Mouse (Mus musculus): ENCODE measurements around the gene 1110051M20Rik. TPM values are rescaled to one million over a fixed set of nuclear protein-coding genes. Genes with fewer than 3 reads are reported as not detected.
"Not testable (repeated sequence)": the region's sequence is repeated elsewhere in the genome, so short reads cannot be mapped to it uniquely, and the experiment has no call there.

The 1110051M20Rik gene
- total RNA-seq (2021), result 100 to 1,000 TPM; 110 to 122 TPM
- long read RNA-seq, experiment 1, transcript 1110051M20Rik-203 (9 exons, 1,977 nt), result major isoform, 77 of 111 reads
- long read RNA-seq, experiment 1, partial matches to known transcripts, result 17 of 111 reads
- long read RNA-seq, experiment 1, other reads (novel, unspliced or antisense), result 15 of 111 reads
- long read RNA-seq, experiment 2, transcript 1110051M20Rik-203 (9 exons, 1,977 nt), result major isoform, 125 of 175 reads
- long read RNA-seq, experiment 2, partial matches to known transcripts, result 33 of 175 reads
- long read RNA-seq, experiment 2, other reads (novel, unspliced or antisense), result 14 of 175 reads

- H3K4me3 ChIP-seq, result peak within 1 kb of the TSS; percentile 97
- DNase-seq (ENCODE audit: low spot score in 2 of 2), result peak; percentile 88
- peak within 1 kb of the TSS; percentile 88 for H3K27ac ChIP-seq
- no peak for TF ChIP-seq CTCF (conservative IDR thresholded peaks at IDR 0.05)
Observed at GRCm38 (mm10) chr2:91444286-91444892, at the start of gene 1110051M20Rik. TSS of gene 1110051M20Rik (minus strand) at chr2:91444704.

GRCm38 (mm10) chr2:91493981-91494380 lies 49.5 kb upstream of the 1110051M20Rik start:
- no peak for TF ChIP-seq CTCF (conservative IDR thresholded peaks at IDR 0.05)
- Histone ChIP-seq H3K27ac (no peak overlapping the region), H3K4me3 (no peak overlapping the region)
- no peak for DNase-seq (ENCODE audit: low spot score in 2 of 2)

GRCm38 (mm10) chr2:91492071-91492635 lies 47.6 kb upstream of the 1110051M20Rik start:
- no peak for TF ChIP-seq CTCF (conservative IDR thresholded peaks at IDR 0.05)
- Histone ChIP-seq H3K4me3 (no peak overlapping the region), H3K27ac (no peak overlapping the region)
- DNase-seq (ENCODE audit: low spot score in 2 of 2), result no peak

GRCm38 (mm10) chr2:91487295-91487694 lies 42.8 kb upstream of the 1110051M20Rik start:
- peak in 1 of 2 experiments; percentile 21 for DNase-seq (ENCODE audit: low spot score in 2 of 2)
- H3K27ac ChIP-seq, H3K4me3 ChIP-seq: not testable (repeated sequence)
- TF ChIP-seq CTCF (conservative IDR thresholded peaks at IDR 0.05), result peak; percentile 76

- no peak overlapping the region for H3K27ac ChIP-seq
- DNase-seq (ENCODE audit: low spot score in 2 of 2), result no peak
- H3K4me3 ChIP-seq, result no peak overlapping the region
- TF ChIP-seq CTCF (conservative IDR thresholded peaks at IDR 0.05), result no peak
Observed at GRCm38 (mm10) chr2:91485256-91485655, 40.8 kb upstream of the 1110051M20Rik start.

GRCm38 (mm10) chr2:91484698-91485097 lies 40.2 kb upstream of the 1110051M20Rik start:
- TF ChIP-seq CTCF (conservative IDR thresholded peaks at IDR 0.05), result no peak
- DNase-seq (ENCODE audit: low spot score in 2 of 2), result no peak
- H3K4me3 ChIP-seq, result no peak overlapping the region
- no peak overlapping the region for H3K27ac ChIP-seq

GRCm38 (mm10) chr2:91480805-91481514 lies 36.5 kb upstream of the 1110051M20Rik start:
- peak; percentile 85 for TF ChIP-seq CTCF (conservative IDR thresholded peaks at IDR 0.05)
- Histone ChIP-seq H3K27ac (no peak overlapping the region), H3K4me3 (no peak overlapping the region)
- peak; percentile 66 to 69 for DNase-seq (ENCODE audit: low spot score in 2 of 2)

- TF ChIP-seq CTCF (conservative IDR thresholded peaks at IDR 0.05), result no peak
- DNase-seq (ENCODE audit: low spot score in 2 of 2), result no peak
- Histone ChIP-seq H3K4me3 (no peak overlapping the region), H3K27ac (peak overlapping the region; percentile 28; the same call in 1 of the 2 replicates)
Observed at GRCm38 (mm10) chr2:91480399-91480801, 35.9 kb upstream of the 1110051M20Rik start.

GRCm38 (mm10) chr2:91476841-91477240 lies 32.3 kb upstream of the 1110051M20Rik start:
- no peak for DNase-seq (ENCODE audit: low spot score in 2 of 2)
- H3K27ac ChIP-seq, result no peak overlapping the region
- no peak for TF ChIP-seq CTCF (conservative IDR thresholded peaks at IDR 0.05)
- no peak overlapping the region for H3K4me3 ChIP-seq

GRCm38 (mm10) chr2:91476251-91476661 lies 31.8 kb upstream of the 1110051M20Rik start:
- no peak for TF ChIP-seq CTCF (conservative IDR thresholded peaks at IDR 0.05)
- no peak for DNase-seq (ENCODE audit: low spot score in 2 of 2)
- peak overlapping the region; percentile 18; the same call in 1 of the 2 replicates for H3K27ac ChIP-seq
- no peak overlapping the region for H3K4me3 ChIP-seq

- Histone ChIP-seq H3K27ac (peak overlapping the region; percentile 18; the same call in 1 of the 2 replicates), H3K4me3 (no peak overlapping the region)
- TF ChIP-seq CTCF (conservative IDR thresholded peaks at IDR 0.05), result no peak
- no peak for DNase-seq (ENCODE audit: low spot score in 2 of 2)
Observed at GRCm38 (mm10) chr2:91475791-91476190, 31.3 kb upstream of the 1110051M20Rik start.

- peak overlapping the region; percentile 23; the same call in 1 of the 2 replicates for H3K27ac ChIP-seq
- no peak for TF ChIP-seq CTCF (conservative IDR thresholded peaks at IDR 0.05)
- DNase-seq (ENCODE audit: low spot score in 2 of 2), result no peak
- no peak overlapping the region for H3K4me3 ChIP-seq
Observed at GRCm38 (mm10) chr2:91474358-91474757, 29.9 kb upstream of the 1110051M20Rik start.
